Mouse (Mus musculus) E14TG2a.4 (cell line): Measurements from ENCODE around the gene Sptb.

Experiments used
- CTCF ChIP-seq: conservative IDR thresholded peaks from 2 replicates; pipeline ENCODE4 v1.5.1; 2014; ENCODE audit warnings: low read length
- NANOG ChIP-seq: IDR thresholded peaks from 2 replicates; pipeline ENCODE4 v1.6.1; 2014; ENCODE audit warnings: borderline replicate concordance, low read length, mixed read lengths
- POU5F1 ChIP-seq: IDR thresholded peaks from 2 replicates; pipeline ENCODE4 v1.6.1; 2014; ENCODE audit warnings: low read length, borderline replicate concordance

DNA sequence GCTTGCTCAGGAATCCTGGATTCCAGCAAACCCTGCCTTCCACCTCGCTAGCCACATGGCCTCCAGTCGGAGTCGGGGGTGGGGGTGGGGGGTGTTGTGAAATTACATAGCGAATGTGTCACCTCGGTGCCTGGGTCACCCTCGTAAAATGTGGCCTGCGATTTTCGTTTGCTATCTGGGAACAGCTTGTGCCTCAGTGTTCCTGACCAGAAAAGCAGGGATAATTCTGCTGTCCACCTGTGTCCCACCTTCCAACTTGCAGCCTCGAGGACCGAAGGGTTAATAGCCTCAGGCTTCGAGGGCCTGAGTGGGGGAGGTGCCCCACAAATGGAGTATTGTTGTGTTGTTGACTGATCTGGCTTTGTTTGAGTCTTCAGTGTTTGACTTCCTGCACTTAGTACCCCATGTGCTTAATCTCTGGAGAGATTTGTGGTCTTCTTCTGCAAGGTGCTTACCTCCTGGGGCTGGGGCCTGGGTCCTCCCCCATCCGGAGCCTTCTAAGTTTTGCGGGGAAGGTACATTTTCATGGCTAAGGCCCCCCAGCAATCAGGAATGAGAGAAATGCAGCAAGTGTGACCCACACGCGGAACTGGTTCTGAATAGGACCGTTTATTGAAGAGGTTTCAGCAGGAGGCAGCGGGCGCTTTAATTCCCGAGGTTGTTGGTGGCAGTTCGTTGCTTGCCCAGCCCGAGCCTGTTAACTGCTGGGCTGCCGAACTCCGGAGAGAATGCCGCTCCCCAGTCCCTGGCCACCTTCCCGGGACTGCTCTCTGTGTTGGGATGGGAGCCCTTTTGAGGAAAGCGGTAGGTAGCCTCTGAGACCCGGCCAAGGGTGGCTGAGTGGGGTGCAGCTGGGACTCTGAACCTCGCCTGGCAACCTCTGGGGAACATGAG lies 163.7 kb downstream of the Sptb start:
- TF ChIP-seq CTCF (no peak), NANOG (peak; percentile 57; the same call in 1 of the 2 replicates), POU5F1 (no peak)
